In genomic region chr8:85530717-85531116, GRCm38 (mm10) we compare ENCODE assay signal across 15 mouse cellular contexts. TPM values are rescaled to one million over a fixed set of nuclear protein-coding genes. Genes with fewer than 3 reads are reported as not detected.
"Had no signal": no experiment of that assay in that cellular context is flagged by ENCODE, and none has a peak within 500 bp of the region (broad histone marks: within the 10 kb centered on the region; RNA-seq: fewer than 3 reads in every experiment).

No protein-coding gene starts in this region.

- H3K4me1 ChIP-seq: kidney, embryonic 15.5 days; limb, embryonic 10.5 days; midbrain, embryonic 15.5 days; neural tube, embryonic 12.5 days; stomach, embryonic 15.5 days had no signal

- H3K4me3 ChIP-seq: kidney, embryonic 15.5 days; limb, embryonic 10.5 days; midbrain, embryonic 15.5 days; neural tube, embryonic 12.5 days; stomach, embryonic 15.5 days had no signal

- H3K4me2 ChIP-seq: kidney, embryonic 15.5 days; midbrain, embryonic 11.5 days; midbrain, embryonic 15.5 days; neural tube, embryonic 12.5 days; stomach, embryonic 15.5 days had no signal

- H3K27me3 ChIP-seq: kidney, embryonic 15.5 days; midbrain, embryonic 15.5 days; neural tube, embryonic 12.5 days; stomach, embryonic 15.5 days had no signal

- H3K27ac ChIP-seq: kidney, embryonic 15.5 days; limb, embryonic 10.5 days; midbrain, embryonic 15.5 days; neural tube, embryonic 12.5 days; stomach, embryonic 15.5 days had no signal

- ATAC-seq: intestine, embryonic 16.5 days; lung, postnatal 0 days; midbrain, embryonic 15.5 days had no signal

- DNase-seq: kidney, adult 2 months; kidney, postnatal 14 days; lung, adult 2 months; lung, postnatal 36 days; thymus, adult 2 months; thymus, postnatal 25 days had no signal

- H3K9me3 ChIP-seq: kidney, embryonic 15.5 days; limb, embryonic 10.5 days; midbrain, embryonic 15.5 days; neural tube, embryonic 12.5 days; stomach, embryonic 15.5 days had no signal

- H3K9ac ChIP-seq: kidney, embryonic 15.5 days; midbrain, embryonic 15.5 days; neural tube, embryonic 12.5 days; stomach, embryonic 15.5 days had no signal

RNA-seq across cellular contexts. Expression of gene Gpt2, which starts 38.3 kb away (rescaled TPM):
- total RNA-seq: monocyte, adult 5-6 weeks had no signal
